Mouse (Mus musculus) forelimb bud, embryonic 11.5 days (tissue): ENCODE data around the gene Ttl.

ENCODE experiments used
- DNase-seq: peaks from one replicate; pipeline ENCODE4 v3.0.0-alpha.2; 2012; ENCODE audit warnings: low read depth, low spot score

The Ttl gene

GRCm38 (mm10) chr2:129084959-129085358 is 19.2 kb downstream of the Ttl start:
- DNase-seq, result peak; percentile 54

DNA sequence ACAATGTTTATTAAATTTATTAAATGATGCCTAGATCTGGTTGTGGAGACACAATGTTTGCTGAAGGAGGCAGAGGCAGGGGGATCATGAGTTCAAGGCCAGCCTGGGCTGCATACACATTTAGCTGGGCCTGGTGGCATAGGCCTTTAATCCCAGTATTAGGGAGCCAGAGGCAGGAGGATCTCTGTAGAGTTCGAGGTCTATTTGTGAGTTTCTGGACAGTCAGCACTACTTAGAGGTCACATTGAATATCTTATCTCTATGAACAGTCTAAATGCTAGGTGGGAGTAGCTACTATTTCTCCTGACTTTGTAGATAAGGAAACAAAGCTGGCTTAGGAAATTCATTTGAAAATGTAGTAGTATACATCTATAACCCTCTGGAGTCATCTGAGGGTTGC is 21.8 kb downstream of the Ttl start:
- DNase-seq, result no peak

GRCm38 (mm10) chr2:129090370-129090769 is 24.6 kb downstream of the Ttl start:
- DNase-seq, result no peak

DNA sequence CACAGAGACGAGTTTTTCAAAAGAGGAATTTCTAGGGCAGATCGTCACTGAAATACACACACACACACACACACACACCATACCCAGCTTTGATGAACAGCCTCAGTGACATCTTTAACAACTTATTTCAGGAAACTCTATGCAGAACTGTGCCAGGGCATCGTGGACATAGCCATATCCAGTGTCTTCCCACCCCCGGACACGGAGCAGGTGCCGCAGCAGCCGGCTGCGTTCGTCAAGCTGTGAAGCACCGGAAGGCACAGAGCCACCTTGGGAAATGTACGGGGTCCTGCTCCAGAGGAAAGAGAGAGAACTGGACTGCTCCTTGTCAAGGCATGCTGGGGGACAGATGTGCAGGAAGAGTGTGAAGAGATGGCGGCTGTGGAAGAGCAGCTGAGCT is 27.1 kb downstream of the Ttl start:
- no peak for DNase-seq

DNA sequence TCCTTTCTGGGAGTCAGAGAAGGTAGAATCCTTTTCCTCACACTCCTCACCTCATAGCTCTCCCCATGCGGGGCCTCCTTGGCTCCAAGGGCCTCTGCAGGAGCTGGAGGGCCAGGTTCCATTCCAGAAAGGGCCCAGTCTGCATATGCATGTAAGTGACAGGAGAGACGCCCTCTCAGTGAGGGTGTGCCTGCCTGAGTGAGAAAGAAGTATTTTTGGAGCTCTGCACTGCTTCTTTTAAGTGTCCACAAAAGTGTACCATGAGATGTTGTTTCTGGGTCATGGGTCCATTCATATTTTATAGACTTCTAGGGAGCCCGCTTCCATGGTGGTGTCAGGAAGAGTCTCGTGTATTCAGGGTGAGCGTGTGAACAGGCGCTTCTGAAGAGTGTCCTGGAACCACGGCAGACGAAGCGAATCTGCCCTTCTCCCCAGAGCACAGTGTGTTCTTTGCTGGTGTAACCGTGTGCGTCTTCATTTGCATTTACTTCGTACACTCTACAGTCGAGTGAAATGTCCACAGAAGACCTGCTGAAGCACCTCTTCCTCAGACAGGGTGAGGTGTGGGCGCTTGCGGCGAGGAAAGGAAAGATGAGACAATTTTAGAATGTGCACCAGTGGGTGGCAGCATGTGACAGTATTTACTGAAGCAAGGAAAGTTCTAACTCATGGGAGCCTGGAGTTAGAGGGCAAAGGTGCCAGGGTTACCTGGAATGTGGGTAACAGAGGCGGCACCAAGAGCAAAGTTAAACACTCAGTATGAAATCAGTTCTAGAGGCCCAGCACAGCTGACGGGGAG is 28.4 kb downstream of the Ttl start:
- DNase-seq, result no peak

GRCm38 (mm10) chr2:129100784-129101310 is 35.1 kb downstream of the Ttl start, which contains the start of gene Polr1b:
Gene Polr1b, plus strand, starts transcription at chr2:129100995.
- peak; percentile 92 for DNase-seq

- DNase-seq, result no peak
These were observed 47.2 kb downstream of the Ttl start for GRCm38 (mm10) chr2:129112924-129113323.

DNA sequence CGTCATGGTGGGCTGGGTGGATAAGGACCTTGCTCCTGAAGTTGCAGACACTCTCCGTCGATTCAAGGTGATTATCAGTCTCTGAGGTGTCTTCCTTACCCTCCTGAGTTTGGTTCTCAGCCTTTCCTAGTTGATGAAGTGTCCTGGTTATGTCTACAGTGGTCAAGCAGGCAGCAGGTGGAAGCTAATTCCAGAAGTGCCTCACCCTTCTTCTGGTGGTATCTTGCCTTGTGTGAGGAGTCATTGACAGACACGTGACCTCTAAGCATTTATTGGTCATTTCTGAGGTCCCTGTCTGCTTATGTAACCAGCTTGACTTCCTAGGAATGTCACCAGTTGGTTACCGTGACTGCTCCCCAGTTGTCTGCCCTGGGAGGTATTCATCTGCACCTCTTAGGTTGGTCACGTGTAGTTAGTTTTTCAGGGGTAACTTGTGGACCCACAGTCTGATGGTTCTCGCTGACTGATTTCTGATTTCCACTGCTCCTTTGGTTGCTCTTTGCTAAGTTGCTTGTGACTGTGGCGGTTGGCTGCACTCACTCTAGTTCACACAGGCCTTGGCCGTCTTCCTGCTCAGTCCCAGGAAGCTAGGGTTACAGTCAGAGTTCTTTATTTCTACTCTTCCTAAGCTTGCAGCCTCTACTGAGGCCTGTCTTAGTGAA is 50.1 kb downstream of the Ttl start:
- no peak for DNase-seq

- DNase-seq, result no peak
These were observed 50.6 kb downstream of the Ttl start for GRCm38 (mm10) chr2:129116368-129116739.

DNA sequence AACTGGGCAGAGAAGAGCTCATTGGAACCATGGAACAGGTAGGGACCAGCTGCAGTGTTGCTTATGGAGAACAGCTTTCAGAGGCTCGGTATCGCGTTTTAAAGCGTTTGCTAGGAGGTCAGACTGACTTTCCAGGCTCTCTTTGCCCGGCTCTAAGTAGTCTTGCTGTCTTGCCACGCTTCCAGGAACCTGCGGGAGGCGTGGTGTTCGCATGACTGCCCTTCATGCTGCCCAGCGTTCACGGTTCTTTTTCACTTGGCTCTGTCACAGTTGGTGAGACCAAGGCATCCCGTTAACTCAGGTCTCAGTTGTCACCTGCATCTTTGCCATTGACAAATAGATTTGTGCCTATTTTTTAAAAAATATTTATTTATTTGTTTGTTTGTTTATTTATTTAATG is 52.3 kb downstream of the Ttl start:
- DNase-seq, result no peak

DNA sequence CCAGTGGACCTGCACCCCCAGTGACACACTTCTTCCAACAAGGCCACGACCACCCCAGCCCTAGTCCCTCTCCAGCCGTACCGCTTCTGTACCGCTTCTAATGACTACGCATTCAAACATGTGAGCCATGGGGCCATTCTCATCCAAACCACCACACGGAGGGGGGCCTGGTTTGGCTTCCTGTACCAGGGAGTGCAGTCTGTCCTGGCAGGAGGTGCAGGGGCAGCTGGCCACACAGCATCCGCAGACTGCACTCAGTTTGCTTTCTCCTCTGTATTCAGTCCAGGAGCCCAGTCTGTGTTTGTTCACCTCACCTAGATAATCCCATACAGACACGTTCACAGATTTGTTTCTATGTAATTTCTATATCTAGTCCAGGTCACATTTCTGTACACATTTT is 56.2 kb downstream of the Ttl start:
- DNase-seq, result no peak

GRCm38 (mm10) chr2:129129412-129129929 is 63.7 kb downstream of the Ttl start, which contains the start of gene Chchd5:
Gene Chchd5, plus strand, starts transcription at chr2:129129700.
- peak; percentile 96 for DNase-seq

GRCm38 (mm10) chr2:129129987-129130545 is 64.3 kb downstream of the Ttl start:
- no peak for DNase-seq

- no peak for DNase-seq
These were observed 65.0 kb downstream of the Ttl start for GRCm38 (mm10) chr2:129130776-129131175.

DNA sequence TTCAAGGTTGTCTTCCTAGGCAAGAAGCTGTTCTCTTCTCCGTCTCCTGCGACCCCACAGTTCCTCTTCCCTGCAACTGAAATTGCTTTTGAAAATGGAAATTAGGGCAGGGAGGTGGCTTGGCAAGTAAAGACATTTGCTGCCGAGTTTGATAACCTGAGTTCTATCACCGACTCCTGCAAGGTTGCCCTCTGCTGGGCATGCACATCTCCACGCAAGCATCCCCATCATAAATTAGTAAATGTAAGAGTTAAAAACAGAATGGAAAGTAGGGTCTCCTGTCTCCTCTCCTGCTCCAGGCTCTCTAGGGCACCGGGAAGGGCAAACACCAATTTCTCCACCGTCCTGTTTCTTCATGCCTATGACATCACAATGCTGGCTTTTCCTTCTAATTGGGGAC is 66.5 kb downstream of the Ttl start:
- DNase-seq, result no peak

DNA sequence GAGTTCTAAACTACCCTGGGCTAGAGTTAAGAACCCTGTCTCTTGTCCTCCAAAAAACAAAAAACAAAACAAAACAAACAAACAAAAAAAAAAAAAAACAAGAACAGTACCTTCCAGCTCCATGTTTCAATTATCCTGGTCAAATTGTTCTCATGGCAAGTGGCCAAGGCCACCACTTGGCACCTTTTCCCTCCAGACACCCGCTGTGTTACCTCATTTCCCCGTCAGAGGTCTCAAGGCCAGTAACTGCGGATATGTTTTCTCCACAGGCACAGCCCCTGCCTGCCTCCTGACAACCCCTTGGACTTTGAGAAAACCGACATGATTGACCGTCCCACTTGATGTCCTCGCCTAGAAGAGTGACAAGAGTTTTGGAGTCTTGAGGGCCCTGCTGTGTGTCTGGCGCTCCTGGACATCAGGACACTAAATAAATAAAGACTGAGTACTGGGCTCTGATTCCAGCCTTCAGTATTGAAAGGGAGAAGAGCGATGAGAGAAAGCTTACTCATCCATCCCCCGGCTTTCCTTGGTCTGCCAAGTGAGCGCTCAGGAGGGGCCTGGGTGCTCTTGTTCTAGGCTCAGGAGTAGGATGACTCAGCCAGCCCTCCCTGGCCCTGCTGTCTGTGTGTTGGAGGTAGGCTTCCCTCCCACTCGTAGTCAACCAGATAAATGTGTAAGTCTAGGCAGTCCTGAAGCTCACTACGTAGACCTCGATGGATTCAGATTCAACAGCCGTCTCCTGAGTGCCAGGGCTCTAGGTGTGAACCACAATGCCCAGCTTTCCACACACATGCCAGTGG is 67.5 kb downstream of the Ttl start:
- DNase-seq, result no peak

- no peak for DNase-seq
These were observed 74.2 kb downstream of the Ttl start for GRCm38 (mm10) chr2:129139906-129140305.
